Mouse (Mus musculus) spleen, adult 2 months (tissue): ENCODE data around the gene Phf2.

Experiments
- CTCF ChIP-seq: fragments of 200-500 bp; IDR thresholded peaks from 2 replicates; pipeline ENCODE4 v1.5.1; 2011; ENCODE audit warnings: mild to moderate bottlenecking, inconsistent platforms; ENCODE audit not compliant: insufficient read depth, insufficient read length, insufficient replicate concordance; ENCODE audit errors: extremely low read depth
- POLR2A ChIP-seq: fragments of 200-500 bp; IDR thresholded peaks from 2 replicates; pipeline ENCODE4 v1.6.1; 2011; ENCODE audit warnings: low read depth, low read length, inconsistent platforms

GRCm38 (mm10) chr13:48853947-48854346 is 17.0 kb downstream of the Phf2 start:
- TF ChIP-seq POLR2A: no peak
- no peak for TF ChIP-seq CTCF
